Mouse (Mus musculus) granulocyte monocyte progenitor cell, adult 5-6 weeks (primary cell): ENCODE measurements around the gene Klf6. TPM values are rescaled to one million over a fixed set of nuclear protein-coding genes. Genes with fewer than 3 reads are reported as not detected.

Experiments used
- ATAC-seq: replicated peaks from 2 replicates; pipeline ENCODE4 v1.8.0; 2016; ENCODE audit warnings: mild to moderate bottlenecking, moderate TSS enrichment, inconsistent platforms; ENCODE audit not compliant: poor library complexity, severe bottlenecking
- total RNA-seq, 2 experiments: library from RNA; stranded (forward) in 1 of 2; stranded (reverse) in 1 of 2; fragments of 200-712, 200-1000 nt in 1 of 2; fragments of >200 nt in 1 of 2; fragmentation: Nextera tagmentation in 1 of 2; gene quantifications; 2 replicates each; pipeline ENCODE4 v1.2.3; 2014 to 2017

Klf6 gene
- total RNA-seq (2014; fragmentation: Nextera tagmentation) = 8.9 and 11.3 TPM in 2 replicates
- 59.3 and 73.1 TPM in 2 replicates for total RNA-seq (2017)

DNA sequence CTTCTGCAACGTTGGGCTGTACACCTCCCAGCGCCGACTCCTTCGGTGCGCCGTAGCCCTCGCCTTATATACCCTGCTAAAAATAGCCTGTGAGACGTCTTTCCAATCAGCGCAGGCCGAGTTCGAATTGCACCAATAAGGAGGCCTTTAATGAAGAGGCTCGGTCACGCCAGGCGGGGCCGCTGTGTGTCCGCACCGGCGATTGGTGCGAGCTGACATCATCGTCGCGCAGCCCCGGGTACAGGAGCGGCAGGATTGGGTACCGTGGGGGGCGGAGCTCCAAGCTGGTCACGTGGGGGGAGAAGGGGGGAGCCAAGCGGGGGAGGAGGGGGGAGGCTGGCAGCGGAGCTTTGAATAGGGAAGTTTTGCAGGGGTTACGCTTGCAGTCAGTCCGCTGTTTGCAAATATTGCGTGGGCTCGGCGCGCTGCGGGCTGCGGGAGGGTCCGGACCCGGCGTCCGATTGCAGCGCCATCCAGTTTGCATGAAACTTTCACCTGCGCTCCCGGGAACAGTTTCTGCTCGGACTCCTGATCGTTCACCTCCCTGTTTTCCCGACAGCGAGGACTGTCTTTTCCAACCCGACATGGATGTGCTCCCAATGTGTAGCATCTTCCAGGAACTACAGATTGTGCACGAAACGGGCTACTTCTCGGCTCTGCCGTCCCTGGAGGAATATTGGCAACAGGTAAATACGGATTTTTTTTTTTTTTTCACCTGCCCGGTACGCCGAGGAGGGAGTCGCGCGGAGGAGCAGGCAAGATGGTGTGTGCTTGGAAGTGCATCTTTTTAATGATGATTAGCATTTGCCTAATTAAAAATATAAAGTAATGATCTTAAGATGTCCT is at the start of gene Klf6:
TSS of gene Klf6 (plus strand) at position 326 of the 846 bp plus-strand sequence.
- ATAC-seq = peak; percentile 68

DNA sequence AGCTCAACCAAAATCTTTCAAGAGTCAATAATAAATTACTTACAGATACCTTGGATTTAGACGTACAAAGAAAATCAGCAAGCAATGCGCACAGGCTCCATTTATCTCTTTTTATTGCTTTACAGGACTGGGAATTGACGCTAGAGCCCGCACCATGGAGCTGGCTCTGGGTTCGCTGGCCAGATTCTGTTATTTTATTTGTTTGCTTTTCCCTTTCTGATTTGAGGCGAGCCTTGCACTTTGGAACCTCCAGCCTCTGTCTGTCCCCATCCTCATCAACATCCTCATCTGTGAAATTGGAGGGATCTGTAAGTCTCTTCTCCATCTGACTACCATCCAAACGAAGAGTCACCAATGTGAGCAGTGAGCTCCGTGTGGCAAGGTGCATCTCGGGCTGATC is 47.8 kb upstream of the Klf6 start:
- no peak for ATAC-seq

DNA sequence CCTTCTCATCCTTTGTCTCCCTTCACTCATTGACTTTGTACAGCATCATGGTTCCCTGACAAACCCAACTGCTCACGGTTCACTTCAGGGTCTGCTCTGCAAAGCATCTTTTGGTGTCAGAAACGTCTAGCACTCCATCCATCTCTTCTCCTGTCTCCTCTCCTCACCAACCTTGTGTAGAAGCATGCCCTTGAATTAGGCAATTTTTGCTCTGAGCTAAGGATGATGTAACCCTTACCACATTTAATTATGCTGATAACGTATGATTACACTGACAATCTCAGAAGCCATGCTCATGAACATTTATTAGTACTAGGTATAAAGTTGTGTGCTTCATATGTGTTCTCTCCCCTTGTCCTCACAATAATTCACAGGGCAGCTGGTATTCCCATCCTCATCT is 44.0 kb upstream of the Klf6 start:
- ATAC-seq = peak; percentile 86

- no peak for ATAC-seq
These were observed 42.1 kb upstream of the Klf6 start for GRCm38 (mm10) chr13:5819173-5819572.

DNA sequence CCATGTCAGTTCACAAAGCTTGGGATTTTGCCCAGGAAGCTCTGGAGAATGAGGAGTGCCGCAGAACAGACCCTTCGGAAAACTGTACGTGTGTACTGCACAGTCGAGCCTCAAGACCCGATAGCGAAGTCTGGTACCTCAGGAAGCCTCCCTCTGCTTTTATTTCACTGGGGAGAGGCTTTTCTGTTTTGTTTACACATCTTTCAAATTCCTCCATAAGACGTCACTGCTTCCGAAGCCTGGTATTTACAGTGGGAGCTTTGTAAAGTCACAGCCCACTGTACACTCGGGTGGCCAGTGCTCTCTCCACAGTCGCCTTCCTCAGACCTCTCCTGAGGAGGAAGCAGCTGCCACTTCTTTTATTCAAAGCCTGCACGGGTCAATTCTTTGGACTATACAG is 38.7 kb upstream of the Klf6 start:
- ATAC-seq = no peak

DNA sequence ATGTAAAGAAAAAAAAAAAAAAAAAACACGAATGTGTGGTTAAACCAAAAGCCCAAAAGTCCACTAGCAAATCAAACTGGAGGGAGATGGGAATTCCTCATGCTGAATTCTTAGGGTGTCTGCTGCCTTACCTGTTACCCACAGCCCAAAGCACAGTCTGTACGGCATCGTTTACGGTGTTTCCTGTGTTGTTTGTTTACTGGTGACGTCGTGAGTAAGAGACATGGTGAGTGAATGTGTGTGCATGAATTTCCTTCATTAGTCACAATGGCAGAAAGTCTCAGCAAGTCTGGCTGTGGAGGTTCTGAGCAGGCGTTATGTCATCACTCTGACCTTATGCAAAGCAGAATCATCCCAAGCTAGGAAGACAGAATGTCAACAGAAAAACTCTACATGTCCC is 38.1 kb upstream of the Klf6 start:
- no peak for ATAC-seq

DNA sequence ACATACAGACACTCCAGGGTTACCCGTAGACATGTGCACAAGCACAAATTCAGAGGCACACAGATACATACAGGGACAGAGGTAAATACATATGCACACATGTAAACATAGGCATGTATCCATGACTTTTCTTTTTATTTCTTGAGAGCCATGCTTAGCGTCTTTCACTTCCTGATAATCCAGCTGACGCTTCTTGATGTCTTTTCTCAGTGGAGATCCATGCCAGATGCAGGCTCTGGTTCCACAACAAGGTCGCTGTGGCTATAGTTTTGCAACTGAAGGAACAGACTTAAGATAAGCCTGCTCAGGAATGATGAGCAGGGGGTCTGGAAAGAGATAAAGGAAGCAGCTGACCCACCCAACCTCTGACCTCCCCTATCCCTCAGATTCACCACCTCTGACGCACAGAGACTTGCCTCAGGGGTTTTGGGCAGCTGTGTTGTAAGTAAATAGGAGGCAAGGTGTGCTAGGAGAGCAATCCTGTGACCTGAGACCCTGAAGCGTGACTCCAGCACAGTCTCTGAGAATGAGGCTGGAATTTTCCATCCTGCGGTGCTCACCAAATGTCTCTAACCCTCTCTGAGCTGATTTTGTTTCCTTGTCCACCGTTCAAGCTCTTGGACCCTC is 37.0 kb upstream of the Klf6 start:
- ATAC-seq = peak; percentile 74

- no peak for ATAC-seq
These were observed 35.0 kb upstream of the Klf6 start for GRCm38 (mm10) chr13:5826170-5826827.

GRCm38 (mm10) chr13:5831976-5832375 is 29.3 kb upstream of the Klf6 start:
- ATAC-seq = no peak

DNA sequence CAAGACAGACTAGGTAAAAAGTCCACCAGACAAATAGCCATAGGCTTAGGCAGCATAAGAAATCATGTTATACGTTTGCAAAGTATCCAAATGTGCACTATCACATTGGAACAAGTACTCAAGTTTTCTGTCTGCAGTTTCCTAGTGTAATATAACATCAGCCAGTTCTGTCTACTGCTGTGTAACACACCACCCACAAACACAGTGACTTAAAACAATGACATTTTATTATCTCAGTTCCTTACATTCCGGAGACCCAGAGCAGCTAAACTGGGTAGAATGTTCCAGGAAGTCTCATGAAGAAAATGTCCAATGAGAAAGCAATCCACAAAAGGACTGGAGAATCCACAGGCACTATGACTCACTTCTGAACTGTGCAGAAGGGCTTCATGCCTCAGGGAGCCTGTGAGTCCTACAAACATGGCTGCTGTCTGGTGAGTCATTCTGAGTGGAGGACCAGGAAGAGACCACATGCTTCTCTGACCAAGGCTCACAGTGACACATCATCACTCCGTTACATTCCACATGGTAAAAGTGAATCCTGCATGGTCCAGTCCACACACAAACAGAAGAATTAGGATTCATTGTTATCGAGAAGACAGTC is 24.0 kb upstream of the Klf6 start:
- peak; percentile 17; the same call in 1 of the 2 replicates for ATAC-seq

- ATAC-seq = no peak
These were observed 19.9 kb upstream of the Klf6 start for GRCm38 (mm10) chr13:5841418-5841817.

DNA sequence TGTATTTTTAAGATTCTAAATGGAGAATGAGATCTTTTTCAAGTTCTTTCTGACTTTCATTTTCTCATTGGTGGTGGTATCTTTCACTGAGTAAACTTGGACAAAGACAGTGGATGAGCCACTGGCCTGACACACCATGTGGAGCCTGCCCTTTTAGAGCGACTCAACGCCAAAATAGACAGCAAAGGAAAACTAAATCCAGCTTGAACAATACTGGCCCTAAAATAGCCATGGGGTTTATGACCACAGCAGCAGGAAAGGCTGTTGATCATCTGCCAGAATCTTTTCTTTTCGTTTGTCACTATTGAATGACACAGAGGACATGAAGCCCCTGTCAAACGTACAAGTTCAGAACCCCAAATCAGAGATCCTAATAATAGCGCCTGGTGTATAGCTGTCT is 18.4 kb upstream of the Klf6 start:
- ATAC-seq = no peak

GRCm38 (mm10) chr13:5843829-5844228 is 17.5 kb upstream of the Klf6 start:
- no peak for ATAC-seq

GRCm38 (mm10) chr13:5844338-5844737 is 16.9 kb upstream of the Klf6 start:
- ATAC-seq = no peak

GRCm38 (mm10) chr13:5845161-5845590 is 16.1 kb upstream of the Klf6 start:
- peak; percentile 81 for ATAC-seq

GRCm38 (mm10) chr13:5845605-5846004 is 15.7 kb upstream of the Klf6 start:
- ATAC-seq = peak; percentile 94

- no peak for ATAC-seq
These were observed 14.4 kb upstream of the Klf6 start for GRCm38 (mm10) chr13:5846860-5847259.

GRCm38 (mm10) chr13:5847736-5848135 is 13.5 kb upstream of the Klf6 start:
- no peak for ATAC-seq

DNA sequence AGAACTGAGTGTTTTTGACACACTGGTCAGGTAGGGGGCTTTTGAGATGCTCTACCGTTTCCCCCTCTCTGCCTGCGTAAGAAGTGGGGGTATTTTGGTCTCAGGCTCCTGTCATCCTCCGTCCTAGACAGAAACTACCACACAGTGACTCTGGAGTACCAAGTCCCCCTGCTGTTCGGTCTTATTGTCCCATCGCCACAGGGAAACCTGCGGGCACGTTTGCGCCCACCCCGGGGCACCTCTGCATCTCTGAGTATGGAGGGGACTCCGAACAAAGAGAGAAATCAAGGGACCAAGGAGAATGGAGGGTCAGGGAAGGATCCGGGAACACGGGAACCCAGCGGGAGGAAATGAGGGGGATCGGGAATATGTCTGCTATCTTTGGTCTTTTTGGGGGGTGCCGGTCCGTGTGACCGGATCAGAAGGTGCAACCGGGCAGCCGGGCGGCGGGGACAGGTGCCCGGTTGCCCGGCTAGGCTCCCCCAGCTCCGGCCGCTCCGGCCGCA is 578 bp upstream of the Klf6 start:
- peak; percentile 22 for ATAC-seq

DNA sequence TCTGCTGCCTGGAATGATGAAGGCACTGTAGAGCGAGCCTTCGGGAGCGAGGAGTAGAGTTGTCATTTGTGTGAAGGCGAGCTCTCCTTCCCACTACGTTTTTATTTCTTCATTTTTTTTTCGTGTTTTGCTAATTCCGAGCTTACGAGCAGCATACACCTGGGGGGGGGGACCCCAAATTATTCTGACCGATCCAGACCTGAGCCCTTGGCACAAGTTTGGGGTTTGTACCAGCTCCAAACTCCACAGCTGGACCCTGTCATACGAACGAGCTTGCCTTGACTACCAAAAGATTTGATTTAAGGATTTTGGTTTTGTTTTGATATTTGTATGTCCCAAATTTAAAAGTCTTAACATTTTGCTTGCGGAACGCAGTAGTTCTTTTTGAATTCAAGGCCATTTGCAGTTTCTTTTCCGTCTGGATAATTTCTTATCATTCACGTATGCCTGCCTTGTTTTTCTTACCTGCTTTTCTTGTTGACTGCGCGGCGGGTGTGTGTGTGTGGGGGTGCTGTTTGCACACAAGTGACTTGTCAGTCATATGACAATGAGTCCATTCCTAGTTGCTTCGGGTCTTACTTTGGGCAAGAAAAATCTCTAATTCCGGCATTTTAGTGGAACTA is 832 bp downstream of the Klf6 start:
- no peak for ATAC-seq
